Mouse (Mus musculus): ENCODE results near the gene Pfn1.
A peak's percentile ranks its signal among the peaks of the same experiment; 100 is the strongest.

Gene Pfn1

GRCm38 (mm10) chr11:70654198-70654922 is at the start of gene Pfn1:
Gene Pfn1 (minus strand): TSS chr11:70654644.
- DNase-seq = no peak

GRCm38 (mm10) chr11:70702781-70703180 is 48.3 kb upstream of the Pfn1 start:
- peak; percentile 98 for DNase-seq

GRCm38 (mm10) chr11:70701984-70702733 is 47.7 kb upstream of the Pfn1 start:
- peak; percentile 95 for DNase-seq

GRCm38 (mm10) chr11:70701221-70701955 is 46.9 kb upstream of the Pfn1 start:
- peak; percentile 96 for DNase-seq

GRCm38 (mm10) chr11:70700613-70701012 is 46.2 kb upstream of the Pfn1 start:
- peak; percentile 99 for DNase-seq

GRCm38 (mm10) chr11:70699722-70700556 is 45.5 kb upstream of the Pfn1 start, which contains the start of the genes Inca1 and Kif1c:
Gene Inca1 (minus strand): TSS chr11:70700155.
Gene Kif1c (plus strand): TSS chr11:70700548.
- peak; percentile 100 for DNase-seq

- DNase-seq = no peak
These were observed 44.6 kb upstream of the Pfn1 start for GRCm38 (mm10) chr11:70699051-70699450.

- no peak for DNase-seq
These were observed 42.9 kb upstream of the Pfn1 start for GRCm38 (mm10) chr11:70697376-70697775.

- DNase-seq = no peak
These were observed 39.1 kb upstream of the Pfn1 start for GRCm38 (mm10) chr11:70693504-70693903.

GRCm38 (mm10) chr11:70689578-70689977 is 35.1 kb upstream of the Pfn1 start:
- DNase-seq = no peak

- DNase-seq = no peak
These were observed 33.9 kb upstream of the Pfn1 start for GRCm38 (mm10) chr11:70688372-70688771.

- peak; percentile 99 for DNase-seq
These were observed 33.3 kb upstream of the Pfn1 start, which contains the start of gene Camta2 for GRCm38 (mm10) chr11:70687601-70688199. Gene Camta2 (minus strand): TSS chr11:70688105.

GRCm38 (mm10) chr11:70686901-70687566 is 32.6 kb upstream of the Pfn1 start:
- peak; percentile 98 for DNase-seq

- DNase-seq = peak; percentile 96
These were observed 29.2 kb upstream of the Pfn1 start for GRCm38 (mm10) chr11:70683640-70684039.

- no peak for DNase-seq
These were observed 27.6 kb upstream of the Pfn1 start for GRCm38 (mm10) chr11:70681897-70682581.

- DNase-seq = peak; percentile 92
These were observed 26.7 kb upstream of the Pfn1 start for GRCm38 (mm10) chr11:70681170-70681569.

- DNase-seq = peak; percentile 97
These were observed 25.4 kb upstream of the Pfn1 start for GRCm38 (mm10) chr11:70679894-70680293.

- DNase-seq = peak; percentile 90
These were observed 24.9 kb upstream of the Pfn1 start for GRCm38 (mm10) chr11:70679361-70679760.

GRCm38 (mm10) chr11:70678576-70678975 is 24.1 kb upstream of the Pfn1 start:
- no peak for DNase-seq

- no peak for DNase-seq
These were observed 23.6 kb upstream of the Pfn1 start for GRCm38 (mm10) chr11:70678092-70678491.

GRCm38 (mm10) chr11:70674501-70674900 is 20.1 kb upstream of the Pfn1 start:
- DNase-seq = peak; percentile 94
